Mouse (Mus musculus): ENCODE data around the gene Epsti1.

Gene Epsti1

GRCm38 (mm10) chr14:77923076-77923865 lies 19.2 kb downstream of the Epsti1 start:
- no peak for DNase-seq (ENCODE audit: low read depth, low spot score)

GRCm38 (mm10) chr14:77925414-77925813 lies 21.4 kb downstream of the Epsti1 start:
- no peak for DNase-seq (ENCODE audit: low read depth, low spot score)

GRCm38 (mm10) chr14:77926718-77927117 lies 22.7 kb downstream of the Epsti1 start:
- no peak for DNase-seq (ENCODE audit: low read depth, low spot score)

GRCm38 (mm10) chr14:77928021-77928420 lies 24.0 kb downstream of the Epsti1 start:
- DNase-seq (ENCODE audit: low read depth, low spot score), result no peak

GRCm38 (mm10) chr14:77928653-77929052 lies 24.6 kb downstream of the Epsti1 start:
- DNase-seq (ENCODE audit: low read depth, low spot score), result no peak

- DNase-seq (ENCODE audit: low read depth, low spot score), result no peak
Observed at GRCm38 (mm10) chr14:77929139-77929678, 25.2 kb downstream of the Epsti1 start.

GRCm38 (mm10) chr14:77932150-77933047 lies 28.4 kb downstream of the Epsti1 start:
- no peak for DNase-seq (ENCODE audit: low read depth, low spot score)

GRCm38 (mm10) chr14:77933243-77933642 lies 29.2 kb downstream of the Epsti1 start:
- no peak for DNase-seq (ENCODE audit: low read depth, low spot score)

GRCm38 (mm10) chr14:77934431-77934830 lies 30.4 kb downstream of the Epsti1 start:
- no peak for DNase-seq (ENCODE audit: low read depth, low spot score)

- DNase-seq (ENCODE audit: low read depth, low spot score), result no peak
Observed at GRCm38 (mm10) chr14:77941105-77941504, 37.1 kb downstream of the Epsti1 start.

GRCm38 (mm10) chr14:77942235-77942634 lies 38.2 kb downstream of the Epsti1 start:
- no peak for DNase-seq (ENCODE audit: low read depth, low spot score)

GRCm38 (mm10) chr14:77942793-77943558 lies 38.9 kb downstream of the Epsti1 start:
- DNase-seq (ENCODE audit: low read depth, low spot score), result no peak

GRCm38 (mm10) chr14:77961741-77962140 lies 57.7 kb downstream of the Epsti1 start:
- DNase-seq (ENCODE audit: low read depth, low spot score), result no peak

GRCm38 (mm10) chr14:77963525-77963924 lies 59.5 kb downstream of the Epsti1 start:
- DNase-seq (ENCODE audit: low read depth, low spot score), result no peak

- DNase-seq (ENCODE audit: low read depth, low spot score), result no peak
Observed at GRCm38 (mm10) chr14:77971355-77971754, 67.3 kb downstream of the Epsti1 start.

GRCm38 (mm10) chr14:77974221-77974620 lies 70.2 kb downstream of the Epsti1 start:
- DNase-seq (ENCODE audit: low read depth, low spot score), result no peak

GRCm38 (mm10) chr14:77975702-77976101 lies 71.7 kb downstream of the Epsti1 start:
- DNase-seq (ENCODE audit: low read depth, low spot score), result no peak

- no peak for DNase-seq (ENCODE audit: low read depth, low spot score)
Observed at GRCm38 (mm10) chr14:77981516-77981915, 77.5 kb downstream of the Epsti1 start.

GRCm38 (mm10) chr14:77997731-77998130 lies 93.7 kb downstream of the Epsti1 start:
- DNase-seq (ENCODE audit: low read depth, low spot score), result no peak

- DNase-seq (ENCODE audit: low read depth, low spot score), result no peak
Observed at GRCm38 (mm10) chr14:78004486-78004885, 100.4 kb downstream of the Epsti1 start.

- DNase-seq (ENCODE audit: low read depth, low spot score), result no peak
Observed at GRCm38 (mm10) chr14:78008019-78008418, 104.0 kb downstream of the Epsti1 start.

GRCm38 (mm10) chr14:78011808-78012207 lies 107.8 kb downstream of the Epsti1 start:
- DNase-seq (ENCODE audit: low read depth, low spot score), result no peak
